Mouse (Mus musculus): ENCODE measurements around the gene Itgb5. TPM values are rescaled to one million over a fixed set of nuclear protein-coding genes. Genes with fewer than 3 reads are reported as not detected.

Gene Itgb5
- polyA plus RNA-seq, 1 experiment from 2014 or later, result 20.0 TPM

DNA sequence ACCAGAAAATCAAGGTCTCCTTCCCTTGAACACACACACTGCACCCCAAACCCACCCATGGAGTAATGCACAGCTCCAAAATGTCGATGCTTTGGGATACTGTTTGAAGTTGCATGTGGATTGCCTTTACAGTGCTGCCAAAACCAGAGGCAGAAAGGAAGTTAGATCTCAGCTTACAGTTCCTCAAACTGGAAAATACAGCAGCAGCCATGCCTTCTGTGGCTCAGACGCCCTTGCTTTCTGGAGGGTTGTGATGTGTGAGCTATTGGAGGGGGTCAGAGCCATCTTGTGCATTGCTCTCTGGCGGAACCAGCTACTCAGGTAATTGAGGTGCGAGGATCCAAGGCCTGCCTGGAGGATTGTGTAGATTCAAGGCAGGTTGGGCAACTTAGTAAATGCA is 107.4 kb downstream of the Itgb5 start:
- peaks cover 43% of the 10 kb centered on the region for H3K4me1 ChIP-seq
- no peak overlapping the region for H3K4me3 ChIP-seq
- ATAC-seq, result no peak
- H3K9ac ChIP-seq, result no peak overlapping the region
- peaks cover 2% of the 10 kb centered on the region for H3K27me3 ChIP-seq (replicated peaks)
- no peaks in the 10 kb centered on the region for H3K9me3 ChIP-seq (replicated peaks)
- no peaks in the 10 kb centered on the region; the same call in 1 of the 2 replicates for H3K36me3 ChIP-seq
- H3K27ac ChIP-seq, result no peak overlapping the region
- no peak overlapping the region for H3K4me2 ChIP-seq
- 55% methylated on average over 4 of the region's 4 CpGs for WGBS (ENCODE audit: insufficient replicate concordance)

DNA sequence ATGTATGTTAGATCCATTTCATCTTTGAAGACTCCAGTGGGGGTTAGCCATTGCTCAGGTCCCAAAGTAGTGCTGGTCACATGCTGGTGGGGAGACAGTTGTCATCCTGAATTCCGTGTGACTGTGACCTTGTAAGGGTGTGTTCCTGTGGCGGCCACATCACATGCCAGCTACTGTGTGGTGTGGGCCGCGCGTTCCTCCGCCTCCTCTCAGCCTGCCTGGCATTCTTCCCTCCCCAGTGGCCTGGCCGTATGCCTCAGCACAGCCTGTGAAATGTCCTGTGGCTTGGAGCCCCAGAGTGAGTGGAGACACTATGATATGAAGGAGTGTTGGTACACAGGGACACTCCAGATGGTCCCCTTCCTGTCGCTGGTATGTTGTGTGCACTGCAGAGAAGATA is 108.1 kb downstream of the Itgb5 start:
- no peak for ATAC-seq
- Histone ChIP-seq H3K9me3 (replicated peaks) (no peaks in the 10 kb centered on the region), H3K36me3 (no peaks in the 10 kb centered on the region; the same call in 1 of the 2 replicates), H3K4me3 (no peak overlapping the region), H3K9ac (no peak overlapping the region), H3K27me3 (replicated peaks) (peaks cover 2% of the 10 kb centered on the region; the same call in 1 of the 2 replicates), H3K27ac (no peak overlapping the region), H3K4me1 (peaks cover 45% of the 10 kb centered on the region), H3K4me2 (no peak overlapping the region)
- WGBS (ENCODE audit: insufficient replicate concordance), result 41% methylated on average over 8 of the region's 8 CpGs

DNA sequence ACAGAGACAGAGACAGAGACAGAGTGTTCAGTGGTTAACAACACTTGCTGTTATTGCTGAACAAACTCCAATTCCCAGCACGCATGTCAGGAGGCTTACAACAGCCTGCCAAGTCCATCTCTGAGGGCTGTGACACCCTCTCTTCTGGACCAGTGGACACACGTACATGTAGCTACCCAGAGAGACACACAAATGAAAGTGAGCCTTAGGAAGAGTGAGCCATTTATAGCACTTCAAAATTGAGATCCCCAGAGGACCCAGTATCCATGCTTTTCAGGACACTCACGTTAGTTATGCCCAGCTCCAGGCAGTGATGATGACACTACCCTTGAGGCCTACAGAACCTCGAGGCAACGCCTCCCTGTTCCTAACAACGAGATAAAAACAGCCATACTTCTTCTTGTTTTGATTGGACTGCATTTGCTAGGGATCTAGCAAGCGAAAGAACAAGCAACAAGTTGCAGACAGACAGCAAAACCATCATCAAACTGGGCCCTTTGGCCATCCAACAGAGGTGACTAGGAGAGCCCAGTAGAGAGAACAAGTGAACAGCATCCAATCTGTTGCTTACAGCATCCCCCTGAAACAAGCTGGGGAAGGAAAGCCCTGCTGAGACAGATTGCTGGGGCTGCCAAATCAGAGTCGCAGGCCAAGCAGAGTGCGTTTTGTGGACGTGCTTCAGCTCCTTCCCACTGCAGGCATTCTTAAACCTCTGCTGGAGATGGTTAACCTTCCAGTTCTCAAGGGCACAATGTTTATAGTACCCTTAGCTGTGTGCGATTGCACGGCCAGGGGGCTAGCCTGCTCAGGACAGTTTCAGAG is 109.1 kb downstream of the Itgb5 start:
- H3K9me3 ChIP-seq (replicated peaks), result no peaks in the 10 kb centered on the region
- no peak overlapping the region for H3K4me2 ChIP-seq
- ATAC-seq, result no peak
- no peaks in the 10 kb centered on the region; the same call in 1 of the 2 replicates for H3K36me3 ChIP-seq
- no peak overlapping the region for H3K4me3 ChIP-seq
- peaks cover 46% of the 10 kb centered on the region for H3K4me1 ChIP-seq
- H3K9ac ChIP-seq, result no peak overlapping the region
- peaks cover 2% of the 10 kb centered on the region; the same call in 1 of the 2 replicates for H3K27me3 ChIP-seq (replicated peaks)
- no peak overlapping the region for H3K27ac ChIP-seq
- 54% methylated on average over 12 of the region's 12 CpGs for whole genome bisulfite sequencing (ENCODE audit: insufficient replicate concordance)

DNA sequence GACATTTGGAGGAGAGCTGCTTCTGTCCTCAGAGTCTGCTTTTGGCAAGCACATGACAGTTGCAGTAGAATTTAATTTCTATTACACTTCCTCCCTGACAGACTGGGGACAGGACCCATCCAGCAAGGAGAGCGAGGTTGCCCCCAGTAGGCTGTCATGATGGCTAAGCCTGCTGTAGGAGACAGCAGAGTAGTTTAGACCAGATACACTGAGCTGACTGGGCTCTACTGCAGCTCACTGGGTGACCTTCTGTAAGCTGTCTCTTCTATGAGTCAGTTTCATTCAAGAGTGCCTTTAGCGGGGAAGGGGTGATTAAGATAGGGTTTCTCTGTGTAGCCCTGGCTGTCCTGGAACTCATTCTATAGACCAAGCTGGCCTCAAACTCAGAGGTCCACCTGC is 109.7 kb downstream of the Itgb5 start:
- H3K27me3 ChIP-seq (replicated peaks), result peaks cover 2% of the 10 kb centered on the region; the same call in 1 of the 2 replicates
- H3K4me1 ChIP-seq, result peaks cover 43% of the 10 kb centered on the region
- H3K36me3 ChIP-seq, result no peaks in the 10 kb centered on the region; the same call in 1 of the 2 replicates
- no peaks in the 10 kb centered on the region for H3K9me3 ChIP-seq (replicated peaks)
- 62% methylated on average over 2 of the region's 2 CpGs for WGBS (ENCODE audit: insufficient replicate concordance)
- H3K4me2 ChIP-seq, result no peak overlapping the region
- H3K27ac ChIP-seq, result no peak overlapping the region
- no peak overlapping the region for H3K9ac ChIP-seq
- ATAC-seq, result no peak
- no peak overlapping the region for H3K4me3 ChIP-seq

DNA sequence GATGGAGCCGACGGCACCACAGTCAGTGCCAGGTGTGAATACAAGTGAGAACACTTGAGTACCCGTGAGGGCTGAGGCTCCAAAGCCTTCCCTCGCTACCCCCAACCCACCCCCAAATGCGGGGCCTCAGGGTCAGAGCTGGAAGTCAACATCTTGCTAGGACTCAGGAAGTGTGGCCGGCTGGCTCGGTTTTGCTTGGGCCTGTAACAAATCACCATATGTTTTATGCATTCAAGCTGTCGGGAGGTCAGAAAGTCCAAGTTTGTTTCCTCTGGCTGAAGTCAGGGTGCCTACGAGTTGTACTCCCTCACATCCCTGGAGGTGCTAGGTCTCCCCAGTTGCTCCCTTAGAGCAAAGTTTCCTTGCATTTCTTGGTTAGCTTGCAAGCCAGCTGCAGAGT is 110.2 kb downstream of the Itgb5 start:
- H3K9me3 ChIP-seq (replicated peaks), result no peaks in the 10 kb centered on the region
- ATAC-seq, result no peak
- WGBS (ENCODE audit: insufficient replicate concordance), result 51% methylated on average over 9 of the region's 9 CpGs
- no peaks in the 10 kb centered on the region; the same call in 1 of the 2 replicates for H3K36me3 ChIP-seq
- no peak overlapping the region for H3K4me2 ChIP-seq
- H3K4me3 ChIP-seq, result no peak overlapping the region
- H3K27ac ChIP-seq, result no peak overlapping the region
- peaks cover 2% of the 10 kb centered on the region; the same call in 1 of the 2 replicates for H3K27me3 ChIP-seq (replicated peaks)
- H3K9ac ChIP-seq, result no peak overlapping the region
- H3K4me1 ChIP-seq, result peaks cover 38% of the 10 kb centered on the region

DNA sequence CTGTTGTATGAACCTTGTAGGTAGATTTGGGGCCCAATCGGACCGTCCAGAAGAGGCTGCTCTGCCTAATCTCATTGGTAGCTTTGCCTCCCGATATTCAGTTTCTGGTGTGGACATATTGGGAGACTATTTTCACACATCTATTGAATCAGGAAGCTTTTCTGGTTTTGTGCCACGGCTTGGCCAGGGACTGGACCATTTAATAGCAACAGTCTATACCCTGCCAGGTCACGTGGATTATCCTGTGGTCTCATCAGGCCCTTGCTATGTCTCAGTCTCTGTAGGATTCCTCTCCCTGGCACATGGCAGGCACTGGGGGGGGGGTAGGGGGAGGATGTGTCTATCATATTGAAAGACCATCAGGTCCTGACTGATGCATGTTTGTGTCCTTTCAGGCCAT is 110.6 kb downstream of the Itgb5 start:
- H3K4me2 ChIP-seq, result no peak overlapping the region
- peaks cover 35% of the 10 kb centered on the region for H3K4me1 ChIP-seq
- no peaks in the 10 kb centered on the region for H3K9me3 ChIP-seq (replicated peaks)
- 70% methylated on average over 5 of the region's 5 CpGs for WGBS (ENCODE audit: insufficient replicate concordance)
- no peak overlapping the region for H3K4me3 ChIP-seq
- no peak overlapping the region for H3K9ac ChIP-seq
- no peak overlapping the region for H3K27ac ChIP-seq
- H3K36me3 ChIP-seq, result no peaks in the 10 kb centered on the region; the same call in 1 of the 2 replicates
- no peak for ATAC-seq
- H3K27me3 ChIP-seq (replicated peaks), result peaks cover 2% of the 10 kb centered on the region; the same call in 1 of the 2 replicates

DNA sequence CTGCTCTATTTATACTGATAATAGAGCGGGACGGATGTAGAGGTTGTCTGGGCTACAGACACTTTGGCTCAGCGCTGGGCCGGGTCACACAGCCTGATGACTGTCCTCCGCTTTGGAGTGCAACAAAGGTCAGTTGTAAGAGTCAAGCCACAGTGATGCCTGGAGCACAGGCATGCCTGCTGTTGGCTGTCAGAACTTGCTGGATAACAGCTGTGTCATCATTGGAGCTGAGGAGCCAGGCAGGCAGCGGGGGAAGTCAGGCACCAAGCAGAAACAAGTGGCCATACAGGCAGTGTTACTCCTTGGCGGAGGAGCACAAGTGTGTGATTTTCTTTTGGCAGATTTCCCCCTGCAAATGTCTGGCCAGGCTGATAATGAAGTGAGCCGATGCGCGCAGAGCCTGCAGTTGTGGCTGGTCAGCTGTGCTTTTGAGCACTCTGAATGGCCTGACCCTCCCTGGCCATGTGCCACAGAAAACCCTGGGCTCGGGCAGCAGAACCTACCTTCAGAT is 111.9 kb downstream of the Itgb5 start:
- H3K36me3 ChIP-seq, result no peaks in the 10 kb centered on the region; the same call in 1 of the 2 replicates
- no peak overlapping the region for H3K4me3 ChIP-seq
- WGBS (ENCODE audit: insufficient replicate concordance), result 41% methylated on average over 11 of the region's 11 CpGs
- no peak overlapping the region; the same call in 1 of the 2 replicates for H3K27ac ChIP-seq
- H3K27me3 ChIP-seq (replicated peaks), result peaks cover 2% of the 10 kb centered on the region; the same call in 1 of the 2 replicates
- no peak overlapping the region for H3K9ac ChIP-seq
- H3K4me2 ChIP-seq, result no peak overlapping the region
- peaks cover 38% of the 10 kb centered on the region for H3K4me1 ChIP-seq
- no peaks in the 10 kb centered on the region for H3K9me3 ChIP-seq (replicated peaks)
- peak; percentile 28; the same call in 1 of the 2 replicates for ATAC-seq

DNA sequence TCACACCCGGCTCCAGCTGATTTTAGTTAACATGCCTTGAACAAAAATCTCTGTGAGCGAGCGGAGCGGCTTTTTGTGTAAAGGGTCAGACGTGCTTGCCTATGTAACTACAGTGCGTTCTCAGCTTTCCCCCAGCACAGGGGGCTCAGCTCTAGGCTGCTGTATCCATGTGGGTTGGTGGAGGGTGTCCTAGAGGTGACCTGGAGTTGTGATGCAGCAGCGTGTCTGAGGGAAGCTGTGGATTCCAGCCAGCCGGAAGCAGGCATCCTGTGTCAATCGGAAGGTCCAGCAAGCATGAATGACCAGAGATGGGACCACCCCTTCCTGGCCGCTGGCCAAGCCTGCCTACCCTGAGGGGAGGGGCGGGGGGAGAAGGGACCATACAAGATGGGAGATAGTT is 112.9 kb downstream of the Itgb5 start:
- 54% methylated on average over 11 of the region's 11 CpGs for WGBS (ENCODE audit: insufficient replicate concordance)
- Histone ChIP-seq H3K27ac (no peak overlapping the region), H3K4me1 (peaks cover 34% of the 10 kb centered on the region)

DNA sequence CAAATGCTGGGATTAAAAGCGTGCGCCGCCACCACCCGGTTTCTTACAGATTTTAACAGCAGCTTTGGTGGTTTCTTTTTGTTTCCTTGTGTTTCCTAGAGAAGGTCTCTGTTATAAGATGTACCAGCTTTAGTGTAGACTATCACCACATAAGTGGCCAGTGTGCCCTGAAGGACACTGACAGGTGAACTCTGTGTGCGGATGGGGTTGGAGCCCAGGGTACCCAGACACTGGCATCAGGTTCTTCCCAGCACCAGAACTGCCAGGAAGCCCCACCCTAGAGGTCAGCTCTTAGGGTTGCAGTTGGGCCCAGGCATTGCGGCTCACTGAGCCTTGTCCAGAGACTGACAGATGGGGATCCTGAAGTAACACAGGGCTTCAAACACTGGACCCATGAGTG is 113.9 kb downstream of the Itgb5 start:
- 81% methylated on average over 6 of the region's 6 CpGs for WGBS (ENCODE audit: insufficient replicate concordance)
- H3K4me2 ChIP-seq, result no peak overlapping the region
- no peak overlapping the region for H3K4me3 ChIP-seq
- H3K27ac ChIP-seq, result no peak overlapping the region
- no peak overlapping the region for H3K9ac ChIP-seq
- H3K27me3 ChIP-seq (replicated peaks), result peaks cover 2% of the 10 kb centered on the region; the same call in 1 of the 2 replicates
- no peaks in the 10 kb centered on the region for H3K9me3 ChIP-seq (replicated peaks)
- no peaks in the 10 kb centered on the region; the same call in 1 of the 2 replicates for H3K36me3 ChIP-seq
- H3K4me1 ChIP-seq, result peaks cover 32% of the 10 kb centered on the region
- ATAC-seq, result no peak

More for the DNA sequence above, 112.9 kb downstream of the Itgb5 start:
- no peak overlapping the region for H3K4me3 ChIP-seq
- H3K36me3 ChIP-seq, result no peaks in the 10 kb centered on the region; the same call in 1 of the 2 replicates
- no peaks in the 10 kb centered on the region for H3K9me3 ChIP-seq (replicated peaks)
- ATAC-seq, result no peak
- no peak overlapping the region for H3K4me2 ChIP-seq
- peaks cover 2% of the 10 kb centered on the region; the same call in 1 of the 2 replicates for H3K27me3 ChIP-seq (replicated peaks)
- H3K9ac ChIP-seq, result no peak overlapping the region

DNA sequence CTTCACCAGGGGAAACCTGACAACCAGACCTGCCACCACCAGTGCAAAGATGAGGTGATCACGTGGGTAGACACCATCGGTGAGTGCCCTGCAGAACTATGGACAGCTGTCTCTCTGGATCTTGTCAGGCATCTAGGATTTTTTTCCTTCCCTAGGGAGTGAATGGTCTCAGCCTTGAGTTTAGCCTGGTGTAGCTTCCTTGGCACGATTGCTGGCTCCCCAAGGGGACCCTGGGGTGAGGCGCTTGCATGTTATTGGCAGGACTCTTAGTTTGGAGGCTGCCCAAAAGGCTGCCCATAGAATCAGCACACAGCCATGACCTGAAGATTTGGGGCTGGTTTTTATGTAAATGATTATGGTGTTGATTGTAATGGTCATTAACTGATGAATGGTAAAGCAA is 114.7 kb downstream of the Itgb5 start:
- 74% methylated on average over 4 of the region's 4 CpGs for WGBS (ENCODE audit: insufficient replicate concordance)
- Histone ChIP-seq H3K4me1 (peaks cover 32% of the 10 kb centered on the region), H3K36me3 (no peaks in the 10 kb centered on the region; the same call in 1 of the 2 replicates), H3K27ac (no peak overlapping the region), H3K27me3 (replicated peaks) (peaks cover 1% of the 10 kb centered on the region; the same call in 1 of the 2 replicates), H3K4me2 (no peak overlapping the region), H3K9ac (no peak overlapping the region), H3K9me3 (replicated peaks) (no peaks in the 10 kb centered on the region), H3K4me3 (no peak overlapping the region)
- no peak for ATAC-seq

DNA sequence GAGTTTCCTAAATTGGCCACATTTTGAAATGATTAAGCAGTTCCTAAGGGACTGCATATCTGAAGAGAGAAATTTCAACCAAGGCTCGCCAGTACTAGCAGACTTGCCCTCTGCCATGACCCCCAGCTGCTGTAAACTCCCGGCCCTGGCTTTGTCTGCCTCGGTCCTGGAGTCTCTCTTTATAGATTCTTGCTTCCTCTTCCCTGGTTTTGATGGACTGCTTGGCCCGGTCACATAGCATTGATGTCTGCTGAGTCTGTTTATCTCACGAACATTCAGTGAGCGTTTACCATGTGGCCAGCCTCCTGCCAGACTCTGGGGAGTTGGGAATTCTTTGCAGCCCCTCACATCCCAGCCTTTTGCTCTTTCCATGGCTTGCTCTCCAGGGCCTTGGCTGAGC is 115.3 kb downstream of the Itgb5 start:
- Histone ChIP-seq H3K9me3 (replicated peaks) (no peaks in the 10 kb centered on the region), H3K9ac (no peak overlapping the region), H3K27ac (no peak overlapping the region), H3K4me1 (peaks cover 32% of the 10 kb centered on the region), H3K27me3 (replicated peaks) (no peaks in the 10 kb centered on the region; the same call in 1 of the 2 replicates), H3K36me3 (no peaks in the 10 kb centered on the region; the same call in 1 of the 2 replicates), H3K4me3 (no peak overlapping the region), H3K4me2 (no peak overlapping the region)
- no peak for ATAC-seq
- 24% methylated on average over 6 of the region's 6 CpGs for WGBS (ENCODE audit: insufficient replicate concordance)

DNA sequence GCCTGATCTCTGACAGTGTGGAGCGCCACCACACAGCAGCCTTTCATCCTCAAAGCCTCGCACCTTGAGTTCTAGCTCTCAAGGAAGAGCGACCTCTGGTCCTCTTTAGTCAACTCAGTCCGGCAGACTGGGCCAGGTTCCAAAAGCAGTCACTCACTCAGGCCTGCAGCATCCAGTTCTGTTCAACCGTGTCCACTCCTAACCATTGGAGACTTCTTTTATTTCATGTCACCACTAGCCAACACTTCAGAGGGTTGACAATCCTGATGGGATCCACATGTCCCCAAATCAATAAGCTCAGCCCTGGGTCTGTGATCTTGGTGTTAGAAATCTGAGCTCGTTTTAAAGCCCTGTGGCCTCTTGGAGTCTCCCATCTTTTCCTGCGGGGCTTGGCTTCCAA is 116.6 kb downstream of the Itgb5 start:
- Histone ChIP-seq H3K9me3 (replicated peaks) (no peaks in the 10 kb centered on the region), H3K9ac (no peak overlapping the region), H3K4me1 (peaks cover 27% of the 10 kb centered on the region), H3K36me3 (no peaks in the 10 kb centered on the region; the same call in 1 of the 2 replicates), H3K27ac (no peak overlapping the region), H3K4me3 (no peak overlapping the region), H3K27me3 (replicated peaks) (no peaks in the 10 kb centered on the region; the same call in 1 of the 2 replicates), H3K4me2 (no peak overlapping the region)
- WGBS (ENCODE audit: insufficient replicate concordance), result 68% methylated on average over 7 of the region's 7 CpGs
- ATAC-seq, result no peak
